Mouse (Mus musculus) liver, embryonic 14.5 days (tissue): ENCODE measurements around the gene Gli2.

Experiments
- CTCF ChIP-seq: IDR thresholded peaks from 2 replicates; pipeline ENCODE4 v1.5.1; 2016; ENCODE audit warnings: antibody characterized with exemption, low read depth, control low read depth
- EP300 ChIP-seq: IDR thresholded peaks from 2 replicates; pipeline ENCODE4 v1.6.1; 2016; ENCODE audit warnings: antibody characterized with exemption, low read depth

DNA sequence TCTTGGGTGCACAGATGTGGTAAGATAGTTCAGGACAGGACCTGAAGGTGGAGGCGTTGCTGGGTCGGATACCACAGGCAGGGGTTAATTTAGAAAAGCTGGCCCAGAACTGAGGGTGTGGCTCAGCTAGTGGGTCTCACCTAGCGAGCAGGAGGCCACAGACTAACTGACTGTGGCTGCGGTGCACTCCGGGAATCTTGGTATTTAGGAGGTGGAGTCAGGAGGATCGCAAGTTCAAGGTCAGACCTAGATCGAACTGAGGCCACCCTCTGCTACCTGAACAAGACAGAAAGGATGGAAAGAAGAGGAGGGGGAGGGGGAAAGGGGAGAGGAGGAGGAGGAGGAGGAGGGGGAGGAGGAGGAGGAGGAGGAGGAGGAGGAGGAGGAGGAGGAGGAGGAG is 22.1 kb upstream of the Gli2 start:
- no peak for TF ChIP-seq CTCF
- no peak for TF ChIP-seq EP300
